Mouse (Mus musculus) forebrain, embryonic 10.5 days (tissue): ENCODE measurements at regions not wholly inside any gene's neighbourhood (a gene's known extent, or its start where the extent isn't known, plus 50 kb on each side); places are given as distances from the start of the nearest gene placed in this dataset.

Experiments used
- DNase-seq: peaks from one replicate; pipeline ENCODE4 v3.0.0-alpha.2; 2017; ENCODE audit warnings: low spot score; ENCODE audit errors: extremely low spot score
- H3K27ac ChIP-seq: fragments of 300-500 bp; sonication (generic); 2 replicates; pipeline ENCODE4 v1.5.1; 2016; ENCODE audit warnings: mild to moderate bottlenecking
- H3K27me3 ChIP-seq: fragments of 300-500 bp; sonication (generic); 2 replicates; pipeline ENCODE4 v1.6.1; 2016; ENCODE audit warnings: mild to moderate bottlenecking; ENCODE audit not compliant: poor library complexity, severe bottlenecking
- H3K36me3 ChIP-seq: fragments of 300-500 bp; sonication (generic); replicated peaks from 2 replicates; pipeline ENCODE4 v1.6.1; 2016; ENCODE audit warnings: mild to moderate bottlenecking, moderate library complexity
- H3K4me1 ChIP-seq: fragments of 300-500 bp; sonication (generic); 2 replicates; pipeline ENCODE4 v1.6.1; 2016
- H3K4me3 ChIP-seq: fragments of 300-500 bp; sonication (generic); 2 replicates; pipeline ENCODE4 v1.5.1; 2016; ENCODE audit warnings: mild to moderate bottlenecking, moderate library complexity
- H3K9me3 ChIP-seq: fragments of 300-500 bp; sonication (generic); 2 replicates; pipeline ENCODE4 v1.6.1; 2016; ENCODE audit warnings: mild to moderate bottlenecking, moderate library complexity
- WGBS: fragments of 180-500 bp; shearing (Covaris S2); methylation state at CpG from one replicate; pipeline ENCODE4 v1.1.7; 2016; 5-methylcytosine and 5-hydroxymethylcytosine counted together

- Histone ChIP-seq H3K4me3 (no peak overlapping the region), H3K36me3 (no peaks in the 10 kb centered on the region), H3K27me3 (0 out of 2 replicates have a peak, but pooled peaks cover 2% of the 10 kb centered on the region), H3K4me1 (peaks cover 4% of the 10 kb centered on the region; the same call in 1 of the 2 replicates), H3K27ac (no peak overlapping the region), H3K9me3 (no peaks in the 10 kb centered on the region)
- DNase-seq = no peak
- WGBS = 95% methylated on average over 3 of the region's 3 CpGs
Observed at GRCm38 (mm10) chr1:155015669-155016068, 83.8 kb downstream of the Ier5 start.

- Histone ChIP-seq H3K4me3 (no peak overlapping the region), H3K4me1 (peaks cover 4% of the 10 kb centered on the region; the same call in 1 of the 2 replicates), H3K27ac (no peak overlapping the region), H3K36me3 (no peaks in the 10 kb centered on the region), H3K27me3 (0 out of 2 replicates have a peak, but pooled peaks cover 2% of the 10 kb centered on the region), H3K9me3 (no peaks in the 10 kb centered on the region)
- DNase-seq = no peak
- 83% methylated on average over 3 of the region's 3 CpGs for WGBS
Observed at GRCm38 (mm10) chr1:155014944-155015343, 84.5 kb downstream of the Ier5 start.

- peaks cover 7% of the 10 kb centered on the region; the same call in 1 of the 2 replicates for H3K27me3 ChIP-seq
- H3K36me3 ChIP-seq = no peaks in the 10 kb centered on the region
- H3K9me3 ChIP-seq = no peaks in the 10 kb centered on the region
- WGBS = 66% methylated on average over 4 of the region's 4 CpGs
- no peak for DNase-seq
- peaks cover 4% of the 10 kb centered on the region; the same call in 1 of the 2 replicates for H3K4me1 ChIP-seq
- no peak overlapping the region for H3K27ac ChIP-seq
- no peak overlapping the region for H3K4me3 ChIP-seq
Observed at GRCm38 (mm10) chr1:155013784-155014183, 85.7 kb downstream of the Ier5 start.

- WGBS = 79% methylated on average over 4 of the region's 4 CpGs
- Histone ChIP-seq H3K4me3 (no peak overlapping the region), H3K9me3 (no peaks in the 10 kb centered on the region), H3K27ac (no peak overlapping the region), H3K4me1 (peaks cover 4% of the 10 kb centered on the region; the same call in 1 of the 2 replicates), H3K36me3 (no peaks in the 10 kb centered on the region), H3K27me3 (peaks cover 9% of the 10 kb centered on the region; the same call in 1 of the 2 replicates)
- DNase-seq = no peak
Observed at GRCm38 (mm10) chr1:155013361-155013760, 86.1 kb downstream of the Ier5 start.

- H3K27ac ChIP-seq = peak overlapping the region; percentile 11; the same call in 1 of the 2 replicates
- H3K4me3 ChIP-seq = no peak overlapping the region
- peak; percentile 86 for DNase-seq
- H3K27me3 ChIP-seq = peaks cover 12% of the 10 kb centered on the region; the same call in 1 of the 2 replicates
- H3K9me3 ChIP-seq = no peaks in the 10 kb centered on the region
- H3K36me3 ChIP-seq = no peaks in the 10 kb centered on the region
- 21% methylated on average over 16 of the region's 16 CpGs for WGBS
- peaks cover 7% of the 10 kb centered on the region; the same call in 1 of the 2 replicates for H3K4me1 ChIP-seq
Observed at GRCm38 (mm10) chr1:155006539-155007486, 92.6 kb downstream of the Ier5 start.

GRCm38 (mm10) chr1:155006099-155006498, 93.3 kb downstream of the Ier5 start:
- DNase-seq = no peak
- Histone ChIP-seq H3K4me3 (no peak overlapping the region), H3K36me3 (no peaks in the 10 kb centered on the region), H3K4me1 (peaks cover 7% of the 10 kb centered on the region; the same call in 1 of the 2 replicates), H3K27me3 (peaks cover 12% of the 10 kb centered on the region; the same call in 1 of the 2 replicates), H3K9me3 (no peaks in the 10 kb centered on the region), H3K27ac (no peak overlapping the region; the same call in 1 of the 2 replicates)
- 89% methylated on average over 10 of the region's 10 CpGs for WGBS

- Histone ChIP-seq H3K4me3 (no peak overlapping the region), H3K4me1 (peaks cover 10% of the 10 kb centered on the region), H3K27ac (no peak overlapping the region), H3K36me3 (no peaks in the 10 kb centered on the region), H3K27me3 (peaks cover 3% of the 10 kb centered on the region; the same call in 1 of the 2 replicates), H3K9me3 (no peaks in the 10 kb centered on the region)
- no peak for DNase-seq
Observed at GRCm38 (mm10) chr1:155000301-155000700, 99.1 kb downstream of the Ier5 start.

GRCm38 (mm10) chr1:154999501-155000131, 99.8 kb downstream of the Ier5 start:
- Histone ChIP-seq H3K9me3 (no peaks in the 10 kb centered on the region), H3K4me3 (no peak overlapping the region), H3K27ac (no peak overlapping the region), H3K36me3 (no peaks in the 10 kb centered on the region), H3K27me3 (no peaks in the 10 kb centered on the region), H3K4me1 (peaks cover 15% of the 10 kb centered on the region)
- 84% methylated on average over 9 of the region's 9 CpGs for WGBS
- no peak for DNase-seq

- peaks cover 15% of the 10 kb centered on the region for H3K4me1 ChIP-seq
- no peaks in the 10 kb centered on the region for H3K9me3 ChIP-seq
- no peaks in the 10 kb centered on the region for H3K27me3 ChIP-seq
- H3K36me3 ChIP-seq = no peaks in the 10 kb centered on the region
- H3K4me3 ChIP-seq = no peak overlapping the region
- no peak for DNase-seq
- whole genome bisulfite sequencing = 67% methylated on average over 9 of the region's 9 CpGs
- H3K27ac ChIP-seq = peak overlapping the region; percentile 77
Observed at GRCm38 (mm10) chr1:154995778-154996390, 103.6 kb downstream of the Ier5 start.

- no peak for DNase-seq
- Histone ChIP-seq H3K4me1 (peaks cover 15% of the 10 kb centered on the region), H3K4me3 (no peak overlapping the region), H3K27ac (no peak overlapping the region), H3K36me3 (no peaks in the 10 kb centered on the region), H3K27me3 (no peaks in the 10 kb centered on the region), H3K9me3 (no peaks in the 10 kb centered on the region)
- WGBS = 91% methylated on average over 21 of the region's 21 CpGs
Observed at GRCm38 (mm10) chr1:154993927-154994856, 105.2 kb downstream of the Ier5 start.

GRCm38 (mm10) chr1:154983325-154983724, 99.0 kb upstream of the Cacna1e start:
- H3K27ac ChIP-seq = no peak overlapping the region
- no peaks in the 10 kb centered on the region for H3K27me3 ChIP-seq
- DNase-seq = no peak
- H3K36me3 ChIP-seq = no peaks in the 10 kb centered on the region
- WGBS = 92% methylated on average over 7 of the region's 7 CpGs
- peaks cover 23% of the 10 kb centered on the region for H3K4me1 ChIP-seq
- no peak overlapping the region for H3K4me3 ChIP-seq
- H3K9me3 ChIP-seq = no peaks in the 10 kb centered on the region

- H3K9me3 ChIP-seq = no peaks in the 10 kb centered on the region
- H3K4me3 ChIP-seq = no peak overlapping the region
- H3K4me1 ChIP-seq = peaks cover 23% of the 10 kb centered on the region
- no peaks in the 10 kb centered on the region for H3K27me3 ChIP-seq
- WGBS = 91% methylated on average over 9 of the region's 9 CpGs
- H3K27ac ChIP-seq = no peak overlapping the region
- DNase-seq = no peak
- no peaks in the 10 kb centered on the region for H3K36me3 ChIP-seq
Observed at GRCm38 (mm10) chr1:154982836-154983235, 98.5 kb upstream of the Cacna1e start.
